Mouse (Mus musculus) G1E (cell line): ENCODE results near the gene Abcf1. TPM values are rescaled to one million over a fixed set of nuclear protein-coding genes. Genes with fewer than 3 reads are reported as not detected.

ENCODE experiments used
- ATAC-seq: 2 replicates; pipeline ENCODE4 v1.8.0; 2016; ENCODE audit warnings: mild to moderate bottlenecking; ENCODE audit not compliant: insufficient number of reproducible peaks, poor library complexity, low FRiP score, severe bottlenecking; ENCODE audit errors: extremely low read depth
- DNase-seq: peaks from one replicate; pipeline ENCODE4 v3.0.0; 2012; ENCODE audit warnings: low spot score
- H3K27me3 ChIP-seq: 2 replicates; pipeline ENCODE4 v1.6.1; 2012; ENCODE audit warnings: mild to moderate bottlenecking, low read length, inconsistent platforms; ENCODE audit not compliant: insufficient read depth
- H3K36me3 ChIP-seq: replicated peaks from 2 replicates; pipeline ENCODE3; 2012; ENCODE audit warnings: mild to moderate bottlenecking, inconsistent platforms
- H3K4me1 ChIP-seq: 2 replicates; pipeline ENCODE4 v1.6.1; 2012; ENCODE audit warnings: low read depth, low read length, inconsistent platforms, mixed read lengths; ENCODE audit not compliant: insufficient read depth
- H3K4me3 ChIP-seq: 2 replicates; pipeline ENCODE4 v1.5.1; 2012; ENCODE audit warnings: low read depth, mild to moderate bottlenecking, inconsistent platforms, low read length, moderate library complexity, mixed read lengths
- H3K9me3 ChIP-seq: replicated peaks from 2 replicates; pipeline ENCODE4 v1.6.1; 2012; ENCODE audit warnings: inconsistent platforms
- CTCF ChIP-seq: IDR thresholded peaks from 2 replicates; pipeline ENCODE4 v1.5.1; 2012; ENCODE audit warnings: low read depth, low read length, inconsistent platforms, mixed read lengths
- GATA1 ChIP-seq: IDR thresholded peaks from 2 replicates; pipeline ENCODE4 v1.6.1; 2012; ENCODE audit warnings: borderline replicate concordance, low read length, inconsistent platforms, mixed read lengths
- GATA2 ChIP-seq: IDR thresholded peaks from 2 replicates; pipeline ENCODE4 v1.6.1; 2012; ENCODE audit warnings: low read depth, low read length, inconsistent platforms, borderline replicate concordance
- POLR2AphosphoS5 ChIP-seq: IDR thresholded peaks from 2 replicates; pipeline ENCODE4 v1.6.1; 2012; ENCODE audit warnings: low read depth, low read length, inconsistent platforms; ENCODE audit not compliant: insufficient replicate concordance
- TAL1 ChIP-seq: conservative IDR thresholded peaks from 2 replicates; pipeline ENCODE4 v1.6.1; 2012; ENCODE audit warnings: low read depth, low read length, inconsistent platforms, mixed read lengths
- polyA plus RNA-seq: library from polyadenylated mRNA; stranded (reverse); fragments of >175 nt; gene quantifications from 2 replicates; pipeline ENCODE4 v1.2.3, GENCODE M21; 2012
- total RNA-seq, 2 experiments: library from RNA; stranded (forward) in 1 of 2; stranded (reverse) in 1 of 2; fragments of 200-1000 nt in 1 of 2; fragments of >200 nt in 1 of 2; fragmentation: Nextera tagmentation in 1 of 2; gene quantifications; 2 replicates each; pipeline ENCODE4 v1.2.3; 2014 to 2017

The Abcf1 gene
- total and polyA plus RNA-seq, 3 experiments, result 77.0 to 196 (median 176) TPM

DNA sequence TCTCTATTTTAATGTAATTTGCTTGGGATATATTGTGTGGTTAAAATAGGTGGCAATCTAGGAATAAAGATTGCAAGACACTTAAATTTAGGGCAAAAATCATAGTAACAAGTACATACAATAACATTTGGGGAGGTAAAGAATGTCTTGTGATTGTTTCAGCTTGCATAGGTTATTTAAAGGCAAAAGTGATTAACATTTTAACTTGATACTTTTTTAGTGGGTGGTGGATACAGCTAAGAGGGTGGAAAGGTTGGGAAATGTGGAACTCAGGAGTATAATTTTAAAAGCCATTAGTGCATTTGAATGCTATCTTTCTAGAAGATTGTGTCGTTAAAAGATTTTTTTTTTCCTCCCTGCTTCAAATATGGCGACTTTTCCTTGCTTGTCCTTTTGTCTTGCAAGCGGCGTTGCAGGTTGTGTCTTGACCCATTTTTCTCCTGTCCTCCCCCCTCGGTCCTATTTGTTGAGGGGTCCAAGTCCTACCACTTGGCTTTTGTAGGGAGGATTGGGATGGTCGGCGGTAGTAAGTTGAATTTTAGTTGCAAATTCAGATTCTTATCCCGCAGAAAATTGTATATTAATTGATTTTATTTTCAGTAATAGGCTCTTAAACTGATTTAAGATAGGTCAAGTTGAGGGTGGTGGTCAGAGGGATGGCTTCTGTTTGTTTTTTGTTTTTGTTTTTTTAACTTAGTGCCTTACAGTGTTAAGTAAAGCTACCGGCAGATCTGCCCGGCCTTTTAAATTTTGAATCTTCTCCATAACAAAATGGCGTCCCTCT is 51.1 kb downstream of the Abcf1 start:
- no peaks in the 10 kb centered on the region for H3K27me3 ChIP-seq
- no peak for DNase-seq
- no peak for ATAC-seq
- TF ChIP-seq GATA2 (no peak), POLR2AphosphoS5 (peak; percentile 39; the same call in 1 of the 2 replicates), CTCF (no peak)
- peaks cover 52% of the 10 kb centered on the region for H3K36me3 ChIP-seq
- no peaks in the 10 kb centered on the region for H3K9me3 ChIP-seq
- peaks cover 59% of the 10 kb centered on the region for H3K4me1 ChIP-seq
- H3K4me3 ChIP-seq, result peak overlapping the region; percentile 79

DNA sequence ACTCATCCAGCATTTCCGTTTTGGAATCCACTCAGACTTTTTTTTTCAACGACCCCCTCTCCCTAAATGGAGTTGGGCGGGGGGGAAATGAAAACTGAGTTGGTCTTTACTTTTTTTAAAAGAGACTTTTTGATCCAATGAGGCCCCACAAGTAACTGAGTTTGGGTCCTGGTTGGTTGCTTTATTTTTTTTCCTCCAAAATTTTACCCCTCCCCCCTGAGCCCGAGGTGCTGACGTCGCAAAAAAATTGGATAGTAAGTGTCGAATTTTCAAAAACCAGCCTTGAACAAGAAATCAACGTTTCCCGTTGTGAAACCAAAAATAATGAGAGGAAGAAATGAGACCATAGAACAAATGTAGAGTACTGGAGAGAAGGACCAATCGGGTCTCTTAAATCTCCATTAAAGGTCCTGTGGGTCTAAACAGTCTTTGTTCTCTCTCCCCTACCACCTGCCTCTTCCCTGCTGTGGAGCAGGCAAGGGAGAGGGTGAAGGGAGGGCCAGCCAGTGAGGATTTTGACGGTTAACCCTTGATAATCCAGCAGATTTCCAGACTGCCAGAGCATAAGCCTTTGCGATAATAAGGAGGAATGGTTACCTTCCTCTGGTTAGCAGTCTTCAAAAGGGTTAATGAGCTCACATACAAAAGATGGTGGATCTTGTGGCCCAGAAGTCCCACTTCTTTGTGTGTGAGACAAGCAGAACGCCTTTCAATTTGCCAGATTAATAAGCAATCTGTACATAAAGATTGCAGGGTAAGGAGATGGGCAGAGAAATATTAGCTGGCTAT is 51.9 kb downstream of the Abcf1 start:
- H3K4me3 ChIP-seq, result peak overlapping the region; percentile 79
- no peaks in the 10 kb centered on the region for H3K27me3 ChIP-seq
- H3K9me3 ChIP-seq, result no peaks in the 10 kb centered on the region
- ATAC-seq (no peak), DNase-seq (no peak)
- H3K36me3 ChIP-seq, result peaks cover 52% of the 10 kb centered on the region
- TF ChIP-seq POLR2AphosphoS5, result peak; percentile 90; the same call in 1 of the 2 replicates
- no peak for TF ChIP-seq GATA1
- H3K4me1 ChIP-seq, result peaks cover 59% of the 10 kb centered on the region

DNA sequence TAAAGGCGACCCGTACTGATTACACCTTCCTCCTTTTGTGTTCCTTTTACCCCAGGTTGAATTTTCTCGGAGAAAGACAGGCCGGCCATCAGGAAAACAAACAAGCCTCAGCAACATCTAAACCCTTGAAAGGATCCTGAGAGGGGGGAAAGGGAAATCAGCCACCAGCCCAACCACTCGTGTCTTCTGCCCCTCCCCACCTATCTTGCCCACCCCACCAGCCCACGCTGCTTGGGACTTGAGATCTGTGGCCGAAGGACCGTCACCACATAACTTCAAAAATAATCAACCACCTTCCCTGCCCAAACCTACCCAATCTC is 52.5 kb downstream of the Abcf1 start:
- peaks cover 59% of the 10 kb centered on the region for H3K4me1 ChIP-seq
- H3K36me3 ChIP-seq, result peaks cover 52% of the 10 kb centered on the region
- ATAC-seq, result no peak

DNA sequence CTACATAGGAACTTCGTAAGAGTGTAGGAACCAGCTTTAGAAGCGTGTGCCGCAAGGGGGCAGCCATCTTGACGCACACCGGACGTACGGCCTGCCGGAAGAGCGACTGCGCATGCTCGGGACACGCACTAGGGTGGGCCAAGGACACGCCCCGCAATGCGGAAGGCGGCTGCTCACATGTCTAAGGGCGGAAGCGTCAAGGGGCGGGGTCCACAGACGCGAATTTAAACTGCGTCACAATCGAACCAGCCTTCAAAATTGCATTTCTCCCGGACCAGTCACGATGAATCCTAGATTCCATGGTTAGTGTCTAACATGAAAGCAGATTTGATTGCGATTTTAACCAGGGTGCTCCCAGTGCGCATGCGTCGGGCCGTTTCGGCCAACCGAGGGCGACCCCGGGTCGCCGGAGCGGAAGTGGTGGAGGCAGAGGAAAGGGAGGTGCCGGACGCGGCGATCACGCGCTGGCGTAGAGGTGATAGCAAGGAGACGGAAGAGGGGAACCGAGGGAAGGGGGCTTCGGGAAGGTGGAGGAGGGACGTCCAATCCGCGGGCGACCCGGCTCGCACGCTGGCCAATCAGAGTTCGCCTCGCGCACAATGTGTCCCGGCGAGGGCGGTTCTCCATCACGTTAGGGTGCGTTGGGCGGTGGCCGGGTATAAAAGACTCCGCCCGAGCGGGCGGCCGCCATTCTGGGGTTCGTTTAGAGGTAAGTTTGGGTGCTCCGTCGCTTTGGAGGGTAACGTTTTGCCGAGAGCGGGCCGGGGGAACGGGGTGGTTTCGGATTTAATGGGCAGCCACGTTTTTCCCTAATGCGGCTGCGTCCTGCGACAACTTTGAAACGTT is 53.0 kb downstream of the Abcf1 start, which contains the start of the genes Mrps18b and Ppp1r10:
Gene Mrps18b (minus strand): TSS at position 93 of the 846 bp plus-strand sequence.
Gene Ppp1r10 (plus strand): TSS at position 138 of the 846 bp plus-strand sequence.
- no peaks in the 10 kb centered on the region for H3K27me3 ChIP-seq

More for the DNA sequence above, 52.5 kb downstream of the Abcf1 start:
- H3K9me3 ChIP-seq, result no peaks in the 10 kb centered on the region
- no peaks in the 10 kb centered on the region for H3K27me3 ChIP-seq
- peak; percentile 79; the same call in 1 of the 2 replicates for TF ChIP-seq POLR2AphosphoS5
- no peak for TF ChIP-seq CTCF
- no peak for TF ChIP-seq TAL1
- no peak for TF ChIP-seq GATA2
- peak overlapping the region; percentile 79 for H3K4me3 ChIP-seq
- DNase-seq, result no peak

DNA sequence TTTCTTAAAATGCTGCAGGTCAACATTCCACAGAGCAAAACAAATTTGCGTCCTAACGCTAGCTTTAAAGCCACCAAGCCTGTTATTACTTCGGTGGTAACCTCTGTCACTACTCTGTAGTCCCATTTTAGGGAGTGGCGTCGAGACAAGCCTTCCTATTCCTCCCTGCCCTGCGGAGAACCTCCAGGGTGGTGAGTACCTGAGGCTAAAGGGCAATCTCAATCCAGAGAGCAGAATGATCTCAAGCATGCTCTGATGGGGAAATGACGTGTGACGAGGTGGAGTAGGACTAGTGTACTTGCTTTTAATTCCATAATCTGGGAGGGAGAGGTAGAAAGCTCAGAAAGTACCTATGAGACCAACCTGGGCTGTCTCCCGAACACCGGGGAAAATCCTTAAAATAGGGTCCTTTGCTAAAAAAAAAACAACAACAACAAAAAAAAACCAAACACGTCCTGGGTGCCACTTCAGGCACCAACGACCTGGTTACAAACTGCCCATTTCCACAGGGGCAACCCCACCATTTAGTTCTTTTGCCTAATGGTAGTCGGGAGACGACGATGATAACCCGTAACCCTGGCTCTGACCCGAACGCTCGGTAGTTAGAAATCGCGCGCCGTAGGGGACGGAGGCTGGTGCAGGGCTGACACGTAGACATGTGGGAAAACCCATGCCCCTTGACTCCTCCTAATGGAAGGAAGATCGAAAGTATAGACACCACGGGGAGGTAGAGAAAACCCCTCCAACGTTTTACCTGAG is 53.8 kb downstream of the Abcf1 start:
- Histone ChIP-seq H3K4me3 (peak overlapping the region; percentile 79), H3K9me3 (no peaks in the 10 kb centered on the region), H3K36me3 (peaks cover 57% of the 10 kb centered on the region), H3K4me1 (peaks cover 56% of the 10 kb centered on the region), H3K27me3 (no peaks in the 10 kb centered on the region)
- DNase-seq, result peak; percentile 34
- TF ChIP-seq TAL1 (no peak), POLR2AphosphoS5 (no peak), CTCF (no peak), GATA1 (no peak)
- ATAC-seq, result 0 out of 2 replicates have a peak, but pooled peaks have one; percentile 5

More for the DNA sequence above, 53.0 kb downstream of the Abcf1 start, which contains the start of the genes Mrps18b and Ppp1r10:
- TF ChIP-seq CTCF, result no peak
- peak; percentile 98 for TF ChIP-seq POLR2AphosphoS5
- Histone ChIP-seq H3K9me3 (no peaks in the 10 kb centered on the region), H3K36me3 (peaks cover 55% of the 10 kb centered on the region), H3K4me3 (peak within 1 kb of the TSS; percentile 79), H3K4me1 (peaks cover 56% of the 10 kb centered on the region)
- DNase-seq (peak; percentile 91), ATAC-seq (peak; percentile 80)

DNA sequence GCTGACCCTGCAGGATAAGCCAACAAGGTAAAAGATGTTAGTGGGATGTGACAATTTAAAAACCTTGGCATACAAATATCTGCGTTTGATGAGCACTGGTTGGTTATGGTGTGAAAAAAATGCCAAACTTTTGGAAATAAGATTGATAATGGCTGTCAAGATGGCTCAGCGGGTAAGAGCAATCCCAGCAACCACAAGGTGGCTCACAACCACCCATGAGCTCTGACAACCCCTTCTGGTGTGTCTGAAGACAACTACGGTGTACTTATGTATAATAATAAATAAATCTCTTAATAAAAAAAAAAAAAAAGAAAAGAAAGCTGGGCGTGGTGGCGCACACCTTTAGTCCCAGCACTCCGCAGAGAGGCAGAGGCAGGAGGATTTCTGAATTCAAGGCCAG is 54.6 kb downstream of the Abcf1 start:
- TF ChIP-seq CTCF, result no peak
- TF ChIP-seq GATA1, result no peak
- TF ChIP-seq POLR2AphosphoS5, result no peak
- TF ChIP-seq GATA2, result no peak
- no peak for TF ChIP-seq TAL1
- Histone ChIP-seq H3K27me3 (no peaks in the 10 kb centered on the region), H3K4me3 (peak overlapping the region; percentile 79; the same call in 1 of the 2 replicates), H3K36me3 (peaks cover 60% of the 10 kb centered on the region), H3K9me3 (no peaks in the 10 kb centered on the region), H3K4me1 (peaks cover 52% of the 10 kb centered on the region)
- DNase-seq, result no peak
- ATAC-seq, result no peak
